Mouse (Mus musculus) bone marrow macrophage, adult 2 months (primary cell): ENCODE results near the gene Tle6.
A peak's percentile ranks its signal among the peaks of the same experiment; 100 is the strongest.

ENCODE experiments used
- CTCF ChIP-seq: IDR thresholded peaks from 2 replicates; pipeline ENCODE4 v1.5.1; 2012; ENCODE audit warnings: low read depth, mild to moderate bottlenecking, low read length, moderate library complexity
- POLR2A ChIP-seq: IDR thresholded peaks from 2 replicates; pipeline ENCODE4 v1.6.1; 2012; ENCODE audit warnings: mild to moderate bottlenecking, low read depth, low read length, borderline replicate concordance

DNA sequence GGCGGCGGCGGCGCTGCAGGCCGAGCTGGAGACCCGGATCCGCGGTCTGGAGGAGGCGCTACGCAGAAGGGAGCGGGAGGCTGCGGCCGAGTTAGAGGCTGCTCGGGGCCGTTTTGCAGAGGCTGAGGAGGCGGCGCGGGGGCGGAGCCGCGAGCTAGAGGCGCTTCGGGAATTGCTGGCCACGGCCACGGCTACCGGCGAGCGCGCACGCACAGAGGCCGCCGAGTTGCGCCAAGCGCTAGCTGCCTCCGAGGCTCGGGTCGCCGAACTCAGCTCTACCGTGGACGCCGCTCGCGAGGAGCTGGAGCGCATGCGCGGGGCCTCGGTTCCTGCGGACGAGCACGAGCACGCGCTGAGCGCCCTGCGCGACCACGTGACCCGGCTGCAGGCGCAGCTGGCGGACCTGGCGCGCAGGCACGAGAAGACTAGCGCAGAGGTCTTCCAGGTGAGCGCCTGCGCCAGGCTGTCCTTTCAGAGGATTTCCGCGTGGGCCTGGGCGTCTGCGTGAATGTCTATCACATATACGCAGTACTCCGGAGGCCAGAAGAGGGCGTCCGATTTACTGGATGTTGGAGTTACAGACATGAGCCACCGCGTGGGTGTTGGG is 42.7 kb upstream of the Tle6 start:
- TF ChIP-seq POLR2A (no peak), CTCF (peak; percentile 33; the same call in 1 of the 2 replicates)
